Mouse (Mus musculus) stomach, embryonic 15.5 days (tissue): ENCODE measurements around the gene Ralgps1. TPM values are rescaled to one million over a fixed set of nuclear protein-coding genes. Genes with fewer than 3 reads are reported as not detected.

ENCODE experiments used
- ATAC-seq: fragments of 200-750 bp; cut with Nextera tagmentation; 2 replicates; pipeline ENCODE4 v1.8.0; 2017; ENCODE audit warnings: low read depth, moderate number of reproducible peaks, moderate TSS enrichment; ENCODE audit not compliant: insufficient read depth, low FRiP score
- H3K27ac ChIP-seq: fragments of 300-500 bp; sonication (generic); 2 replicates; pipeline ENCODE4 v1.5.1; 2015; ENCODE audit warnings: mild to moderate bottlenecking, inconsistent platforms
- H3K27me3 ChIP-seq: fragments of 300-500 bp; sonication (generic); replicated peaks from 2 replicates; pipeline ENCODE4 v1.6.1; 2015; ENCODE audit warnings: inconsistent platforms
- H3K36me3 ChIP-seq: fragments of 300-500 bp; sonication (generic); 2 replicates; pipeline ENCODE4 v1.6.1; 2015; ENCODE audit warnings: inconsistent platforms
- H3K4me1 ChIP-seq: fragments of 300-500 bp; sonication (generic); 2 replicates; pipeline ENCODE4 v1.6.1; 2015; ENCODE audit warnings: inconsistent platforms
- H3K4me2 ChIP-seq: fragments of 300-500 bp; sonication (generic); 2 replicates; pipeline ENCODE4 v1.6.1; 2015; ENCODE audit warnings: mild to moderate bottlenecking, inconsistent platforms
- H3K4me3 ChIP-seq: fragments of 300-500 bp; sonication (generic); replicated peaks from 2 replicates; pipeline ENCODE4 v1.5.1; 2015; ENCODE audit warnings: inconsistent platforms
- H3K9ac ChIP-seq: fragments of 300-500 bp; sonication (generic); 2 replicates; pipeline ENCODE4 v1.6.1; 2015; ENCODE audit warnings: inconsistent platforms
- H3K9me3 ChIP-seq: fragments of 300-500 bp; sonication (generic); 2 replicates; pipeline ENCODE4 v1.6.1; 2016; ENCODE audit warnings: inconsistent platforms
- WGBS: fragments of 180-500 bp; shearing (Covaris S2); methylation state at CpG from one replicate; pipeline ENCODE4 v1.1.7; 2015; 5-methylcytosine and 5-hydroxymethylcytosine counted together
- polyA plus RNA-seq: library from polyadenylated mRNA; unstranded; fragments of >200 nt; fragmentation: Nextera tagmentation; extraction: Ambion mirVana; gene quantifications from 2 replicates; pipeline ENCODE4 v1.2.1, GENCODE M21; 2015

The Ralgps1 gene
- polyA plus RNA-seq, 1 experiment from 2014 or later, result 6.2 TPM

- Histone ChIP-seq H3K4me1 (0 out of 2 replicates have a peak, but pooled peaks cover 4% of the 10 kb centered on the region), H3K9me3 (no peaks in the 10 kb centered on the region), H3K36me3 (no peaks in the 10 kb centered on the region), H3K4me3 (no peak overlapping the region), H3K4me2 (no peak overlapping the region), H3K27ac (no peak overlapping the region), H3K27me3 (no peaks in the 10 kb centered on the region), H3K9ac (no peak overlapping the region)
- 88% methylated on average over 8 of the region's 8 CpGs for WGBS
- ATAC-seq, result no peak
Measured at GRCm38 (mm10) chr2:33359184-33359583, 12.1 kb downstream of the Ralgps1 start.

- H3K9me3 ChIP-seq, result no peaks in the 10 kb centered on the region
- ATAC-seq, result no peak
- no peak overlapping the region for H3K4me2 ChIP-seq
- H3K4me1 ChIP-seq, result no peaks in the 10 kb centered on the region
- no peak overlapping the region for H3K9ac ChIP-seq
- H3K36me3 ChIP-seq, result no peaks in the 10 kb centered on the region
- WGBS, result 80% methylated on average over 7 of the region's 7 CpGs
- no peaks in the 10 kb centered on the region for H3K27me3 ChIP-seq
- H3K27ac ChIP-seq, result no peak overlapping the region
- no peak overlapping the region for H3K4me3 ChIP-seq
Measured at GRCm38 (mm10) chr2:33357250-33357838, 13.9 kb downstream of the Ralgps1 start.

- no peak overlapping the region for H3K27ac ChIP-seq
- no peaks in the 10 kb centered on the region for H3K4me1 ChIP-seq
- H3K36me3 ChIP-seq, result no peaks in the 10 kb centered on the region
- H3K9me3 ChIP-seq, result no peaks in the 10 kb centered on the region
- H3K4me3 ChIP-seq, result no peak overlapping the region
- WGBS, result 87% methylated on average over 6 of the region's 6 CpGs
- no peak overlapping the region for H3K9ac ChIP-seq
- ATAC-seq, result no peak
- no peaks in the 10 kb centered on the region for H3K27me3 ChIP-seq
- no peak overlapping the region for H3K4me2 ChIP-seq
Measured at GRCm38 (mm10) chr2:33355558-33355957, 15.7 kb downstream of the Ralgps1 start.

- Histone ChIP-seq H3K27me3 (no peaks in the 10 kb centered on the region), H3K4me2 (no peak overlapping the region), H3K4me1 (no peaks in the 10 kb centered on the region), H3K9me3 (no peaks in the 10 kb centered on the region), H3K27ac (no peak overlapping the region), H3K36me3 (no peaks in the 10 kb centered on the region), H3K4me3 (no peak overlapping the region), H3K9ac (no peak overlapping the region)
- ATAC-seq, result no peak
- 64% methylated on average over 5 of the region's 5 CpGs for WGBS
Measured at GRCm38 (mm10) chr2:33353432-33353831, 17.9 kb downstream of the Ralgps1 start.

- no peak overlapping the region for H3K4me3 ChIP-seq
- H3K4me1 ChIP-seq, result peaks cover 7% of the 10 kb centered on the region; the same call in 1 of the 2 replicates
- 89% methylated on average over 3 of the region's 3 CpGs for WGBS
- H3K9ac ChIP-seq, result no peak overlapping the region
- no peak for ATAC-seq
- H3K27ac ChIP-seq, result no peak overlapping the region
- H3K27me3 ChIP-seq, result no peaks in the 10 kb centered on the region
- H3K36me3 ChIP-seq, result no peaks in the 10 kb centered on the region
- H3K9me3 ChIP-seq, result no peaks in the 10 kb centered on the region
- no peak overlapping the region for H3K4me2 ChIP-seq
Measured at GRCm38 (mm10) chr2:33351449-33351848, 19.8 kb downstream of the Ralgps1 start.

GRCm38 (mm10) chr2:33350921-33351320 is 20.4 kb downstream of the Ralgps1 start:
- no peak overlapping the region for H3K9ac ChIP-seq
- ATAC-seq, result no peak
- no peaks in the 10 kb centered on the region for H3K27me3 ChIP-seq
- H3K4me2 ChIP-seq, result no peak overlapping the region
- no peak overlapping the region for H3K27ac ChIP-seq
- H3K4me3 ChIP-seq, result no peak overlapping the region
- H3K9me3 ChIP-seq, result no peaks in the 10 kb centered on the region
- H3K36me3 ChIP-seq, result no peaks in the 10 kb centered on the region
- peaks cover 7% of the 10 kb centered on the region; the same call in 1 of the 2 replicates for H3K4me1 ChIP-seq
- 73% methylated on average over 6 of the region's 6 CpGs for WGBS

- no peak overlapping the region for H3K4me3 ChIP-seq
- H3K27me3 ChIP-seq, result no peaks in the 10 kb centered on the region
- no peaks in the 10 kb centered on the region for H3K9me3 ChIP-seq
- WGBS, result 50% methylated on average over 2 of the region's 2 CpGs
- H3K4me2 ChIP-seq, result no peak overlapping the region
- no peak for ATAC-seq
- H3K27ac ChIP-seq, result no peak overlapping the region
- H3K4me1 ChIP-seq, result peaks cover 7% of the 10 kb centered on the region; the same call in 1 of the 2 replicates
- no peak overlapping the region for H3K9ac ChIP-seq
- no peaks in the 10 kb centered on the region for H3K36me3 ChIP-seq
Measured at GRCm38 (mm10) chr2:33349581-33349980, 21.7 kb downstream of the Ralgps1 start.

GRCm38 (mm10) chr2:33349081-33349480 is 22.2 kb downstream of the Ralgps1 start:
- WGBS, result 21% methylated on average over 2 of the region's 2 CpGs
- H3K9me3 ChIP-seq, result no peaks in the 10 kb centered on the region
- H3K4me2 ChIP-seq, result no peak overlapping the region

GRCm38 (mm10) chr2:33348260-33348659 is 23.0 kb downstream of the Ralgps1 start:
- no peak overlapping the region for H3K4me3 ChIP-seq
- no peak overlapping the region for H3K9ac ChIP-seq
- H3K27me3 ChIP-seq, result no peaks in the 10 kb centered on the region
- ATAC-seq, result no peak
- no peak overlapping the region for H3K4me2 ChIP-seq
- no peaks in the 10 kb centered on the region for H3K36me3 ChIP-seq
- H3K27ac ChIP-seq, result no peak overlapping the region
- 82% methylated on average over 3 of the region's 3 CpGs for WGBS
- H3K4me1 ChIP-seq, result peaks cover 7% of the 10 kb centered on the region; the same call in 1 of the 2 replicates
- no peaks in the 10 kb centered on the region for H3K9me3 ChIP-seq

More at GRCm38 (mm10) chr2:33349081-33349480, 22.2 kb downstream of the Ralgps1 start:
- Histone ChIP-seq H3K36me3 (no peaks in the 10 kb centered on the region), H3K27ac (no peak overlapping the region), H3K27me3 (no peaks in the 10 kb centered on the region), H3K4me1 (peaks cover 7% of the 10 kb centered on the region; the same call in 1 of the 2 replicates), H3K9ac (no peak overlapping the region), H3K4me3 (no peak overlapping the region)
- ATAC-seq, result no peak; the same call in 1 of the 2 replicates

GRCm38 (mm10) chr2:33347607-33348006 is 23.7 kb downstream of the Ralgps1 start:
- WGBS, result 33% methylated on average over 3 of the region's 3 CpGs
- no peak for ATAC-seq
- H3K4me2 ChIP-seq, result no peak overlapping the region

GRCm38 (mm10) chr2:33346749-33347148 is 24.5 kb downstream of the Ralgps1 start:
- 77% methylated on average over 5 of the region's 5 CpGs for WGBS
- Histone ChIP-seq H3K4me2 (no peak overlapping the region), H3K4me1 (peaks cover 7% of the 10 kb centered on the region; the same call in 1 of the 2 replicates), H3K9ac (no peak overlapping the region), H3K27me3 (no peaks in the 10 kb centered on the region), H3K4me3 (no peak overlapping the region), H3K27ac (no peak overlapping the region), H3K9me3 (no peaks in the 10 kb centered on the region), H3K36me3 (no peaks in the 10 kb centered on the region)
- ATAC-seq, result no peak

More at GRCm38 (mm10) chr2:33347607-33348006, 23.7 kb downstream of the Ralgps1 start:
- H3K9me3 ChIP-seq, result no peaks in the 10 kb centered on the region
- no peak overlapping the region for H3K27ac ChIP-seq
- no peaks in the 10 kb centered on the region for H3K27me3 ChIP-seq
- no peak overlapping the region for H3K4me3 ChIP-seq
- no peaks in the 10 kb centered on the region for H3K36me3 ChIP-seq
- H3K9ac ChIP-seq, result no peak overlapping the region
- peaks cover 7% of the 10 kb centered on the region; the same call in 1 of the 2 replicates for H3K4me1 ChIP-seq

- Histone ChIP-seq H3K27ac (no peak overlapping the region), H3K27me3 (no peaks in the 10 kb centered on the region), H3K9me3 (no peaks in the 10 kb centered on the region), H3K36me3 (no peaks in the 10 kb centered on the region), H3K4me2 (no peak overlapping the region), H3K4me1 (peaks cover 7% of the 10 kb centered on the region; the same call in 1 of the 2 replicates), H3K4me3 (no peak overlapping the region), H3K9ac (no peak overlapping the region)
- 71% methylated on average over 4 of the region's 4 CpGs for WGBS
- ATAC-seq, result no peak
Measured at GRCm38 (mm10) chr2:33345956-33346355, 25.3 kb downstream of the Ralgps1 start.
